Mouse (Mus musculus) cerebellum, adult 18-20 months (tissue): ENCODE results near the gene Lmod2.

Experiments used
- DNase-seq, 2 experiments: peaks; one replicate each; pipeline ENCODE4 v3.0.0; 2021

Lmod2 gene

GRCm38 (mm10) chr6:24597500-24597899, at the start of gene Lmod2:
TSS of gene Lmod2 (plus strand) at chr6:24597762.
- no peak for DNase-seq

- no peak for DNase-seq
These were observed 47.8 kb upstream of the Lmod2 start for GRCm38 (mm10) chr6:24549801-24550200.

- no peak for DNase-seq
These were observed 45.5 kb upstream of the Lmod2 start for GRCm38 (mm10) chr6:24552046-24552445.

- no peak for DNase-seq
These were observed 43.0 kb upstream of the Lmod2 start for GRCm38 (mm10) chr6:24554427-24555086.

GRCm38 (mm10) chr6:24555488-24555887, 42.1 kb upstream of the Lmod2 start:
- no peak for DNase-seq

GRCm38 (mm10) chr6:24564081-24564480, 33.5 kb upstream of the Lmod2 start:
- peak; percentile 36 to 44 for DNase-seq

- no peak for DNase-seq
These were observed 32.7 kb upstream of the Lmod2 start for GRCm38 (mm10) chr6:24564886-24565285.

GRCm38 (mm10) chr6:24568963-24569362, 28.6 kb upstream of the Lmod2 start:
- no peak for DNase-seq

GRCm38 (mm10) chr6:24569711-24570110, 27.9 kb upstream of the Lmod2 start:
- DNase-seq = no peak

GRCm38 (mm10) chr6:24570278-24570677, 27.3 kb upstream of the Lmod2 start:
- no peak for DNase-seq

- DNase-seq = no peak
These were observed 26.4 kb upstream of the Lmod2 start for GRCm38 (mm10) chr6:24571126-24571525.

GRCm38 (mm10) chr6:24572431-24572830, 25.1 kb upstream of the Lmod2 start:
- DNase-seq = no peak

- no peak for DNase-seq
These were observed 24.2 kb upstream of the Lmod2 start for GRCm38 (mm10) chr6:24573319-24573718.

- no peak for DNase-seq
These were observed 14.1 kb upstream of the Lmod2 start for GRCm38 (mm10) chr6:24583456-24583855.

- no peak for DNase-seq
These were observed 11.9 kb upstream of the Lmod2 start for GRCm38 (mm10) chr6:24585431-24586310.

GRCm38 (mm10) chr6:24586885-24587284, 10.7 kb upstream of the Lmod2 start:
- peak in 1 of 2 experiments; percentile 21 for DNase-seq

GRCm38 (mm10) chr6:24590282-24590681, 7.3 kb upstream of the Lmod2 start:
- no peak for DNase-seq

GRCm38 (mm10) chr6:24591525-24592218, 5.9 kb upstream of the Lmod2 start:
- no peak for DNase-seq

- DNase-seq = no peak
These were observed 1.6 kb downstream of the Lmod2 start for GRCm38 (mm10) chr6:24599179-24599578.

- DNase-seq = no peak
These were observed 2.1 kb downstream of the Lmod2 start for GRCm38 (mm10) chr6:24599639-24600038.

- DNase-seq = no peak
These were observed 2.6 kb downstream of the Lmod2 start for GRCm38 (mm10) chr6:24600134-24600533.

- no peak for DNase-seq
These were observed 3.2 kb downstream of the Lmod2 start for GRCm38 (mm10) chr6:24600726-24601125.

- no peak for DNase-seq
These were observed 4.1 kb downstream of the Lmod2 start for GRCm38 (mm10) chr6:24601668-24602067.

GRCm38 (mm10) chr6:24602351-24602750, 4.8 kb downstream of the Lmod2 start:
- DNase-seq = no peak
